1 mouse cellular context compared by ENCODE assay signal in genomic region chr7:44589946-44590345, GRCm38 (mm10).
TF ChIP-seq lines count a peak whose summit lies in the region.

No protein-coding gene starts in this region.

TF ChIP-seq in CH12.LX, 34 proteins besides CTCF, POLR2A, EP300 and RAD21:
- TF ChIP-seq ZC3H11A (IDR thresholded peaks at IDR 0.05; ENCODE audit: low read depth, low read length) = no peak
- no peak for TF ChIP-seq TCF12 (IDR thresholded peaks at IDR 0.05; ENCODE audit: low read depth, low read length)
- TF ChIP-seq JUND (conservative IDR thresholded peaks at IDR 0.05; ENCODE audit: low read depth, low read length) = no peak
- no peak for TF ChIP-seq NELFE (IDR thresholded peaks at IDR 0.05; ENCODE audit: low read depth, low read length)
- no peak for TF ChIP-seq POLR2AphosphoS2 (IDR thresholded peaks at IDR 0.05; ENCODE audit: low read depth, low read length)
- TF ChIP-seq MAX (IDR thresholded peaks at IDR 0.05; ENCODE audit: low read length) = no peak
- TF ChIP-seq BHLHE40 (IDR thresholded peaks at IDR 0.05; ENCODE audit: low read depth, low read length) = no peak
- no peak for TF ChIP-seq NRF1 (IDR thresholded peaks at IDR 0.05; ENCODE audit: low read depth, low read length)
- TF ChIP-seq IRF4 (IDR thresholded peaks at IDR 0.05; ENCODE audit: low read depth, low read length) = no peak
- TF ChIP-seq USF2 (conservative IDR thresholded peaks at IDR 0.05; ENCODE audit: low read depth, low read length) = no peak
- no peak for TF ChIP-seq MXI1 (IDR thresholded peaks at IDR 0.05; ENCODE audit: low read depth, low read length)
- no peak for TF ChIP-seq JUN (IDR thresholded peaks at IDR 0.05; ENCODE audit: insufficient read depth, low read depth, low read length)
- no peak for TF ChIP-seq PAX5 (IDR thresholded peaks at IDR 0.05; ENCODE audit: low read length)
- TF ChIP-seq MYC (IDR thresholded peaks at IDR 0.05; ENCODE audit: low read depth, low read length) = no peak
- no peak for TF ChIP-seq MAFK (IDR thresholded peaks at IDR 0.05; ENCODE audit: insufficient replicate concordance, low read length)
- TF ChIP-seq HCFC1 (IDR thresholded peaks at IDR 0.05; ENCODE audit: low read depth, low read length) = no peak
- TF ChIP-seq SIN3A (IDR thresholded peaks at IDR 0.05; ENCODE audit: low read length) = no peak
